Mouse (Mus musculus) heart, adult 2 months (tissue): ENCODE measurements at regions not wholly inside any gene's neighbourhood (a gene's known extent, or its start where the extent isn't known, plus 50 kb on each side); places are given as distances from the start of the nearest gene placed in this dataset.

Source experiments
- DNase-seq, 2 experiments: peaks; one replicate each; pipeline ENCODE4 v3.0.0; 2021
- H3K27ac ChIP-seq: fragments of 200-600 bp; 2 replicates; pipeline ENCODE4 v1.8.1; 2022
- H3K27me3 ChIP-seq: fragments of 200-500 bp; 2 replicates; pipeline ENCODE4 v1.6.1; 2012; ENCODE audit warnings: mild to moderate bottlenecking, low read length, inconsistent platforms, mixed read lengths; ENCODE audit not compliant: control insufficient read depth, insufficient read depth
- H3K36me3 ChIP-seq: fragments of 200-500 bp; 2 replicates; pipeline ENCODE4 v1.6.1; 2012; ENCODE audit warnings: low read length, inconsistent platforms; ENCODE audit not compliant: control insufficient read depth, insufficient read depth
- H3K4me1 ChIP-seq: fragments of 200-500 bp; 2 replicates; pipeline ENCODE4 v1.6.1; 2011; ENCODE audit warnings: low read length; ENCODE audit not compliant: control insufficient read depth, insufficient read depth
- H3K4me3 ChIP-seq: fragments of 200-600 bp; 2 replicates; pipeline ENCODE4 v1.8.1; 2022
- H3K79me2 ChIP-seq: fragments of 200-500 bp; replicated peaks from 2 replicates; pipeline ENCODE4 v1.6.1; 2012; ENCODE audit warnings: mild to moderate bottlenecking, inconsistent platforms, low read length, moderate library complexity, mixed read lengths; ENCODE audit not compliant: control insufficient read depth, insufficient read depth
- H3K9ac ChIP-seq: fragments of 200-500 bp; 2 replicates; pipeline ENCODE4 v1.6.1; 2012; ENCODE audit warnings: low read depth, mild to moderate bottlenecking, control low read depth, inconsistent platforms, low read length, mixed read lengths
- CTCF ChIP-seq: fragments of 200-600 bp; IDR thresholded peaks from 2 replicates; pipeline ENCODE4 v1.8.1; 2022; ENCODE audit warnings: antibody characterized with exemption, mild to moderate bottlenecking, moderate library complexity
- EP300 ChIP-seq: fragments of 200-500 bp; IDR thresholded peaks from 2 replicates; pipeline ENCODE4 v1.6.1; 2011; ENCODE audit warnings: low read depth, low read length, control low read depth; ENCODE audit not compliant: insufficient read depth
- POLR2A ChIP-seq: fragments of 200-500 bp; IDR thresholded peaks from 2 replicates; pipeline ENCODE4 v1.6.1; 2011; ENCODE audit warnings: mild to moderate bottlenecking, low read depth, low read length, control low read depth; ENCODE audit not compliant: insufficient read depth
- WGBS: fragments of 180-500 bp; shearing (Covaris S2); methylation state at CpG from one replicate; pipeline ENCODE4 v1.1.7; 2018; 5-methylcytosine and 5-hydroxymethylcytosine counted together
- intact Hi-C: fragments of 180-260 bp; cut with DNase I; formaldehyde crosslinking; loops from one replicate; pipeline ENCODE4 v1.15.1; 2025

GRCm38 (mm10) chr10:100865501-100866181 lies 275.4 kb downstream of the 1700017N19Rik start:
- intact Hi-C loops = no loop called here
- H3K4me3 ChIP-seq = no peak overlapping the region
- no peaks in the 10 kb centered on the region for H3K27me3 ChIP-seq
- no peak for DNase-seq
- H3K4me1 ChIP-seq = no peaks in the 10 kb centered on the region
- TF ChIP-seq CTCF (no peak), EP300 (no peak), POLR2A (no peak)
- H3K9ac ChIP-seq = no peak overlapping the region
- WGBS = 39% methylated on average over 6 of the region's 6 CpGs
- no peaks in the 10 kb centered on the region for H3K79me2 ChIP-seq
- H3K36me3 ChIP-seq = no peaks in the 10 kb centered on the region
- no peak overlapping the region for H3K27ac ChIP-seq

GRCm38 (mm10) chr10:100868360-100868916 lies 278.2 kb downstream of the 1700017N19Rik start:
- 27% methylated on average over 3 of the region's 3 CpGs for WGBS
- no peak overlapping the region for H3K9ac ChIP-seq

GRCm38 (mm10) chr10:100882584-100882983 lies 292.3 kb downstream of the 1700017N19Rik start:
- Histone ChIP-seq H3K27me3 (no peaks in the 10 kb centered on the region), H3K36me3 (no peaks in the 10 kb centered on the region), H3K4me1 (no peaks in the 10 kb centered on the region), H3K27ac (no peak overlapping the region), H3K79me2 (no peaks in the 10 kb centered on the region), H3K9ac (no peak overlapping the region), H3K4me3 (no peak overlapping the region)
- WGBS = 63% methylated on average over 2 of the region's 2 CpGs
- no peak for DNase-seq
- TF ChIP-seq CTCF (no peak), EP300 (no peak), POLR2A (no peak)
- intact Hi-C loops = no loop called here

More at GRCm38 (mm10) chr10:100868360-100868916, 278.2 kb downstream of the 1700017N19Rik start:
- no peaks in the 10 kb centered on the region for H3K36me3 ChIP-seq
- no peak for DNase-seq
- TF ChIP-seq POLR2A = no peak
- no peak for TF ChIP-seq EP300
- no peak for TF ChIP-seq CTCF
- no peaks in the 10 kb centered on the region for H3K27me3 ChIP-seq
- H3K79me2 ChIP-seq = no peaks in the 10 kb centered on the region
- H3K27ac ChIP-seq = no peak overlapping the region
- H3K4me3 ChIP-seq = no peak overlapping the region
- intact Hi-C loops = no loop called here
- H3K4me1 ChIP-seq = no peaks in the 10 kb centered on the region

GRCm38 (mm10) chr10:100922976-100923375 lies 332.7 kb downstream of the 1700017N19Rik start:
- H3K27me3 ChIP-seq = no peaks in the 10 kb centered on the region
- no peaks in the 10 kb centered on the region for H3K36me3 ChIP-seq
- WGBS = 64% methylated on average over 2 of the region's 2 CpGs
- no peak overlapping the region for H3K27ac ChIP-seq
- no peak overlapping the region for H3K4me3 ChIP-seq
- H3K9ac ChIP-seq = no peak overlapping the region
- no peak for DNase-seq
- intact Hi-C loops = no loop called here
- no peaks in the 10 kb centered on the region for H3K4me1 ChIP-seq
- no peak for TF ChIP-seq EP300
- no peak for TF ChIP-seq CTCF
- no peak for TF ChIP-seq POLR2A
- H3K79me2 ChIP-seq = no peaks in the 10 kb centered on the region

GRCm38 (mm10) chr10:100927086-100927485 lies 336.8 kb downstream of the 1700017N19Rik start:
- no peak overlapping the region for H3K9ac ChIP-seq
- no peak overlapping the region for H3K27ac ChIP-seq
- 38% methylated on average over 3 of the region's 3 CpGs for WGBS
- no peaks in the 10 kb centered on the region for H3K4me1 ChIP-seq
- intact Hi-C loops = no loop called here
- no peak for DNase-seq
- no peaks in the 10 kb centered on the region for H3K36me3 ChIP-seq
- TF ChIP-seq POLR2A (no peak), CTCF (no peak)
- H3K79me2 ChIP-seq = no peaks in the 10 kb centered on the region
- no peak overlapping the region for H3K4me3 ChIP-seq
- no peaks in the 10 kb centered on the region for H3K27me3 ChIP-seq

GRCm38 (mm10) chr10:100931739-100932138 lies 341.5 kb downstream of the 1700017N19Rik start:
- DNase-seq = no peak
- Histone ChIP-seq H3K4me1 (no peaks in the 10 kb centered on the region), H3K4me3 (no peak overlapping the region), H3K27ac (no peak overlapping the region), H3K79me2 (no peaks in the 10 kb centered on the region), H3K36me3 (no peaks in the 10 kb centered on the region), H3K9ac (no peak overlapping the region), H3K27me3 (no peaks in the 10 kb centered on the region)
- WGBS = 65% methylated on average over 1 of the region's 1 CpGs
- intact Hi-C loops = no loop called here
- no peak for TF ChIP-seq EP300
- no peak for TF ChIP-seq POLR2A
- no peak for TF ChIP-seq CTCF
